Mouse (Mus musculus) heart, postnatal 10 days (tissue): ENCODE data around the gene Hcfc2. TPM values are rescaled to one million over a fixed set of nuclear protein-coding genes. Genes with fewer than 3 reads are reported as not detected.

Source experiments
- total RNA-seq, 2 experiments: library from RNA; stranded (reverse); gene quantifications; 2 replicates each; pipeline ENCODE4 v1.2.3; 2021

Gene Hcfc2
- total RNA-seq, 2 experiments from 2014 or later: 30.1 to 38.4 TPM

Other genes with a start within 250 kb of the Hcfc2 start
- gene Gm1553, start 203.5 kb upstream of the Hcfc2 start, total RNA-seq: not detected
- 10 to 100 TPM; 24.2 to 25.0 TPM for gene 1190007I07Rik, start 72.9 kb upstream of the Hcfc2 start, total RNA-seq
- 10 to 100 TPM; 31.2 to 32.5 TPM for gene Tdg, start 66.3 kb upstream of the Hcfc2 start, total RNA-seq
- 1 to 10 TPM; 3.4 to 3.6 TPM for gene Glt8d2, start 5.5 kb upstream of the Hcfc2 start, total RNA-seq
- 10 to 100 TPM; 18.4 to 19.9 TPM for gene Nfyb, start 68.0 kb downstream of the Hcfc2 start, total RNA-seq
- gene Txnrd1, start 137.8 kb downstream of the Hcfc2 start, total RNA-seq: 10 to 100 TPM; 51.2 TPM
- 1 to 10 TPM in 1 of 2 experiments, under 1 TPM in 1; 0.60 to 1.8 TPM for gene Eid3, start 170.5 kb downstream of the Hcfc2 start, total RNA-seq